Comparison of ENCODE assay signal across 8 mouse cellular contexts in the genomic region with DNA sequence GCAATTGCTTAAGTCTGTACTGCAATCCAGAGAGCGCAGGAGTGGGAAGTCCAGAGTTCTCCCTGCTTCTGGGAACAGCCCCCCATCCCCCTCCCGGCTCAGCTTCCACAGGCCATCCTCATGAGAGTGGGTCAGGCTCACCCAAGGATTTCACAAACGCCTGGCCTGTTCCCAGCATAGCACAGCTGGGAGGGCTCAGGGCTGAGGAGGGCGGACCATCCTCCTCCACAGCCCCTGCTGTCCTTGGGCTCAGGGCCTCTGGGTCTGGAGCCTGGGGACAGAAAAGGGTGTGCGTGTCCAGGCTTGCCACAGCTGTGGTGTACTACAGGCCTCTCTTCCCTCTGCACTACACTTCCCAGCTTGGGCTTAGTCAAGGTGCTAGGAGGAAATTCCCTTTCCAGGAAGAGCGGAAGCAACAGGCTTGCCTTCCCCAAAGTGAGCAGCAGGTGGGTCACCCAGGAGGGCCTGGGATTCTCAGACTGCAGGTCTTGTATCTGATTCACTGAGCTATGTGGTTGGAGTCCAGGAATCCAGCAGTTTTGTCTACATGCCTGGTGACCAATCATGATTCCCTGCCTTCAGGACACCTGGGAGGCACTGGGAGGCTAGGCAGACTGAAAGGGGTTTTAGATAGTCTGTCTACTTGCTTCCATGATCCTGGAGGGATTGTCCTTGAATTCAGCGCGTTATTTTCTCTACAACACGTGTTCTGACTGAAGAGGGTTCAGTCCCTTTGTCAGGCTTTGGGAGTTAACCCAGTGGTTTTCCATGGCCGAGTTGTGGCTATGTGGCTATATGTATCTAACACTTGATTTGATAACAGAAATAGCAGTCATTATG. TPM values are rescaled to one million over a fixed set of nuclear protein-coding genes. Genes with fewer than 3 reads are reported as not detected.
DNase-seq lines count a peak whose midpoint lies in the region; ATAC-seq lines count a peak whose summit lies in the region.

No protein-coding gene starts in this region.

- H3K4me1 ChIP-seq in forebrain, embryonic 11.5 days (replicated peaks; ENCODE audit: control insufficient read depth, insufficient read depth, low read length) = peaks cover 46% of the 10 kb centered on the region
- H3K4me1 ChIP-seq in limb, embryonic 10.5 days = peaks cover 73% of the 10 kb centered on the region
- H3K4me1 ChIP-seq in midbrain, embryonic 11.5 days (ENCODE audit: control insufficient read depth, insufficient read depth, low read length) = peaks cover 54% of the 10 kb centered on the region

- peak; percentile 42 for DNase-seq in layer of hippocampus, adult 11-12 months (ENCODE audit: low spot score)
- DNase-seq in layer of hippocampus, postnatal 36 days = no peak
- no peak for DNase-seq in forebrain, embryonic 11.5 days (ENCODE audit: low spot score)
- DNase-seq in heart, postnatal 25 days (ENCODE audit: low spot score) = peak; percentile 91
- no peak for DNase-seq in limb, embryonic 10.5 days (ENCODE audit: low spot score)
- DNase-seq in midbrain, embryonic 11.5 days (ENCODE audit: low spot score, missing footprints) = peak; percentile 88
- DNase-seq in urinary bladder, postnatal 14 days (ENCODE audit: low spot score) = peak; percentile 88
- DNase-seq in left cerebral cortex, postnatal 25 days (ENCODE audit: low spot score in 2 of 2) = no peak

- no peak overlapping the region for H3K4me3 ChIP-seq in forebrain, embryonic 11.5 days (ENCODE audit: low read depth, low read length)
- H3K4me3 ChIP-seq in limb, embryonic 10.5 days = peak overlapping the region; percentile 52; the same call in 1 of the 2 replicates
- no peak overlapping the region for H3K4me3 ChIP-seq in midbrain, embryonic 11.5 days (ENCODE audit: low read depth, low read length)

- peak overlapping the region; percentile 33 for H3K27ac ChIP-seq in forebrain, embryonic 11.5 days (ENCODE audit: low read depth, low read length)
- peak overlapping the region; percentile 86 for H3K27ac ChIP-seq in limb, embryonic 10.5 days
- H3K27ac ChIP-seq in midbrain, embryonic 11.5 days (ENCODE audit: low read depth, low read length) = peak overlapping the region; percentile 5

- peak overlapping the region; percentile 75; the same call in 1 of the 2 replicates for H3K4me2 ChIP-seq in forebrain, embryonic 11.5 days (ENCODE audit: low read depth, low read length, severe bottlenecking)
- peak overlapping the region; percentile 60; the same call in 1 of the 2 replicates for H3K4me2 ChIP-seq in midbrain, embryonic 11.5 days

- H3K36me3 ChIP-seq in forebrain, embryonic 11.5 days (ENCODE audit: control insufficient read depth, insufficient read depth, low read length) = no peaks in the 10 kb centered on the region
- peaks cover 13% of the 10 kb centered on the region for H3K36me3 ChIP-seq in limb, embryonic 10.5 days
- no peaks in the 10 kb centered on the region for H3K36me3 ChIP-seq in midbrain, embryonic 11.5 days (ENCODE audit: control insufficient read depth, insufficient read depth, low read length)

- WGBS in forebrain, embryonic 11.5 days = 26% methylated on average over 10 of the region's 10 CpGs
- 35% methylated on average over 10 of the region's 10 CpGs for WGBS in limb, embryonic 10.5 days
- WGBS in midbrain, embryonic 11.5 days = 26% methylated on average over 10 of the region's 10 CpGs

- H3K27me3 ChIP-seq in forebrain, embryonic 11.5 days (ENCODE audit: control insufficient read depth, insufficient read depth, low read length) = peaks cover 16% of the 10 kb centered on the region; the same call in 1 of the 2 replicates
- H3K27me3 ChIP-seq in limb, embryonic 10.5 days (ENCODE audit: low read depth, poor library complexity, severe bottlenecking) = peaks cover 30% of the 10 kb centered on the region
- peaks cover 23% of the 10 kb centered on the region for H3K27me3 ChIP-seq in midbrain, embryonic 11.5 days (ENCODE audit: control insufficient read depth, insufficient read depth, low read length)

- no peaks in the 10 kb centered on the region for H3K9me3 ChIP-seq in forebrain, embryonic 11.5 days (ENCODE audit: control insufficient read depth, low read length)
- no peaks in the 10 kb centered on the region for H3K9me3 ChIP-seq in limb, embryonic 10.5 days (replicated peaks)
- no peaks in the 10 kb centered on the region for H3K9me3 ChIP-seq in midbrain, embryonic 11.5 days (ENCODE audit: control insufficient read depth, low read length)

- intact Hi-C loops in heart, postnatal 25 days (cut with DNase I) = loop anchor here (2.0 kb wide), 1 partner anchor 28 kb away; no protein-coding TSS in a partner anchor
- intact Hi-C loops in left cerebral cortex, postnatal 25 days (cut with DNase I) = no loop called here

- peak overlapping the region; percentile 49 for H3K9ac ChIP-seq in forebrain, embryonic 11.5 days (ENCODE audit: low read length)
- peak overlapping the region; percentile 41 for H3K9ac ChIP-seq in midbrain, embryonic 11.5 days (ENCODE audit: low read length)

- no peak for ATAC-seq in forebrain, embryonic 11.5 days (replicated peaks; ENCODE audit: low FRiP score)
- ATAC-seq in midbrain, embryonic 11.5 days (ENCODE audit: low FRiP score) = no peak

RNA-seq across cellular contexts. Expression of a gene that starts 7.4 kb away (rescaled TPM):
- 1 to 10 TPM; 1.3 to 1.4 TPM for total RNA-seq in layer of hippocampus, postnatal 36 days (2021)
- 5.4 and 5.9 TPM in 2 replicates for polyA plus RNA-seq in forebrain, embryonic 11.5 days (2014; fragmentation: Nextera tagmentation; extraction: Ambion mirVana)
- 1 to 10 TPM; 5.2 to 6.3 TPM for total RNA-seq in heart, postnatal 25 days (2021)
- 11.2 and 13.2 TPM in 2 replicates for polyA plus RNA-seq in limb, embryonic 10.5 days (2016; fragmentation: Nextera tagmentation; extraction: Ambion mirVana)
- 5.5 and 5.9 TPM in 2 replicates for polyA plus RNA-seq in midbrain, embryonic 11.5 days (2014; fragmentation: Nextera tagmentation; extraction: Ambion mirVana)
- 1 to 10 TPM; 3.8 to 4.3 TPM for total RNA-seq in left cerebral cortex, postnatal 25 days (2021)

RNA-seq across cellular contexts. Expression of a gene that starts 23.6 kb away (rescaled TPM):
- total RNA-seq in layer of hippocampus, postnatal 36 days (2021) = 10 to 100 TPM; 75.1 to 79.4 TPM
- 43.4 and 45.7 TPM in 2 replicates for polyA plus RNA-seq in forebrain, embryonic 11.5 days (2014; fragmentation: Nextera tagmentation; extraction: Ambion mirVana)
- 10 to 100 TPM; 18.1 to 18.2 TPM for total RNA-seq in heart, postnatal 25 days (2021)
- polyA plus RNA-seq in limb, embryonic 10.5 days (2016; fragmentation: Nextera tagmentation; extraction: Ambion mirVana) = 47.1 and 47.4 TPM in 2 replicates
- 40.2 and 42.7 TPM in 2 replicates for polyA plus RNA-seq in midbrain, embryonic 11.5 days (2014; fragmentation: Nextera tagmentation; extraction: Ambion mirVana)
- 10 to 100 TPM; 85.6 to 88.1 TPM for total RNA-seq in left cerebral cortex, postnatal 25 days (2021)

Comparison
In these comparisons a context has a peak if more than half of its experiments do, and no peak if none do; other contexts are left out.
1. DNase-seq: peak in layer of hippocampus, adult 11-12 months (single experiment), heart, postnatal 25 days (single experiment), midbrain, embryonic 11.5 days (single experiment) and urinary bladder, postnatal 14 days (single experiment); none in layer of hippocampus, postnatal 36 days (0 of 2), forebrain, embryonic 11.5 days (single experiment), limb, embryonic 10.5 days (single experiment) and left cerebral cortex, postnatal 25 days (0 of 2).
2. H3K27ac ChIP-seq: peak in every context shown above with its lines; median percentile 86 in limb, embryonic 10.5 days; 33 in forebrain, embryonic 11.5 days; 5 in midbrain, embryonic 11.5 days.